Mouse (Mus musculus): ENCODE measurements at regions not wholly inside any gene's neighbourhood (a gene's known extent, or its start where the extent isn't known, plus 50 kb on each side); places are given as distances from the start of the nearest gene placed in this dataset.

- Histone ChIP-seq H3K27ac (ENCODE audit: insufficient read depth, low read length) (no peak overlapping the region), H3K4me1 (ENCODE audit: control insufficient read depth, insufficient read depth, low read length) (no peaks in the 10 kb centered on the region), H3K4me3 (ENCODE audit: insufficient read depth, low read length) (no peak overlapping the region)
- no peak for TF ChIP-seq POLR2A (IDR thresholded peaks at IDR 0.05; ENCODE audit: low read depth, low read length)
- no peak for TF ChIP-seq CTCF (IDR thresholded peaks at IDR 0.05; ENCODE audit: borderline replicate concordance, insufficient read depth, low read length)
Measured at GRCm38 (mm10) chr5:90164434-90164833, 59.4 kb downstream of the Cox18 start.

- H3K4me1 ChIP-seq (ENCODE audit: control insufficient read depth, insufficient read depth, low read length), result no peaks in the 10 kb centered on the region
- H3K4me3 ChIP-seq (ENCODE audit: insufficient read depth, low read length), result no peak overlapping the region
- H3K27ac ChIP-seq (ENCODE audit: insufficient read depth, low read length), result no peak overlapping the region
- TF ChIP-seq CTCF (IDR thresholded peaks at IDR 0.05; ENCODE audit: borderline replicate concordance, insufficient read depth, low read length), result no peak
- no peak for TF ChIP-seq POLR2A (IDR thresholded peaks at IDR 0.05; ENCODE audit: low read depth, low read length)
Measured at GRCm38 (mm10) chr5:90163033-90163859, 60.6 kb downstream of the Cox18 start.

DNA sequence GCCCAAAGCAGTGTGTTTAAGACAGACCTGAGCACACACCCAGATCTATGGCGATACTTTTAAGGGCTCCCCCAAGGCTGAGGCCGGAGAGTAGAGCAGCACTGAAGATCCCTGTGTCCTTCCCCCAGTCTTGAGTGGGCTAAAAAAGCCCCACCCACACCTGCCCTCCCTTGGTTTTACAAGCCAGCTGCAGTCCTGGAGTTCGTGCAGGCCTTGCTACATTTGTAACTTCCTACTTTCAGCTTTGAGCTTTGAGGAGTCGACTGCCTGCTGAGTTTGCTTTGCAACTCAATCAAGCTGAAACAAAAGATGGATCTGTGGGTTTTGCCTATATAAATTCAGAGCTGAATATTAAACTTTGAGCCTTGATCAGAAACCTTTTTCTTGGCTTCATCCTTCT, 63.5 kb downstream of the Cox18 start:
- Histone ChIP-seq H3K4me1 (ENCODE audit: control insufficient read depth, insufficient read depth, low read length) (no peaks in the 10 kb centered on the region), H3K4me3 (ENCODE audit: insufficient read depth, low read length) (no peak overlapping the region), H3K27ac (ENCODE audit: insufficient read depth, low read length) (no peak overlapping the region)
- TF ChIP-seq CTCF (IDR thresholded peaks at IDR 0.05; ENCODE audit: borderline replicate concordance, insufficient read depth, low read length) (no peak), POLR2A (IDR thresholded peaks at IDR 0.05; ENCODE audit: low read depth, low read length) (no peak)

GRCm38 (mm10) chr5:90156522-90156921, 67.3 kb downstream of the Cox18 start:
- TF ChIP-seq CTCF (IDR thresholded peaks at IDR 0.05; ENCODE audit: borderline replicate concordance, insufficient read depth, low read length) (no peak), POLR2A (IDR thresholded peaks at IDR 0.05; ENCODE audit: low read depth, low read length) (no peak)
- no peak overlapping the region for H3K27ac ChIP-seq (ENCODE audit: insufficient read depth, low read length)
- no peak overlapping the region for H3K4me3 ChIP-seq (ENCODE audit: insufficient read depth, low read length)
- H3K4me1 ChIP-seq (ENCODE audit: control insufficient read depth, insufficient read depth, low read length), result no peaks in the 10 kb centered on the region

- TF ChIP-seq POLR2A (IDR thresholded peaks at IDR 0.05; ENCODE audit: low read depth, low read length), result no peak
- H3K4me1 ChIP-seq (ENCODE audit: control insufficient read depth, insufficient read depth, low read length), result no peaks in the 10 kb centered on the region
Measured at GRCm38 (mm10) chr5:90149611-90150532, 73.9 kb downstream of the Cox18 start.

GRCm38 (mm10) chr5:90135971-90136370, 87.8 kb downstream of the Cox18 start:
- TF ChIP-seq CTCF (IDR thresholded peaks at IDR 0.05; ENCODE audit: borderline replicate concordance, insufficient read depth, low read length) (no peak), POLR2A (IDR thresholded peaks at IDR 0.05; ENCODE audit: low read depth, low read length) (no peak)
- no peak overlapping the region for H3K4me3 ChIP-seq (ENCODE audit: insufficient read depth, low read length)
- no peak overlapping the region for H3K27ac ChIP-seq (ENCODE audit: insufficient read depth, low read length)
- H3K4me1 ChIP-seq (ENCODE audit: control insufficient read depth, insufficient read depth, low read length), result no peaks in the 10 kb centered on the region

More at GRCm38 (mm10) chr5:90149611-90150532, 73.9 kb downstream of the Cox18 start:
- no peak overlapping the region for H3K27ac ChIP-seq (ENCODE audit: insufficient read depth, low read length)
- no peak overlapping the region for H3K4me3 ChIP-seq (ENCODE audit: insufficient read depth, low read length)

GRCm38 (mm10) chr5:90107036-90107435, 116.8 kb downstream of the Cox18 start:
- H3K4me3 ChIP-seq (ENCODE audit: insufficient read depth, low read length), result no peak overlapping the region
- TF ChIP-seq POLR2A (IDR thresholded peaks at IDR 0.05; ENCODE audit: low read depth, low read length) (no peak), CTCF (IDR thresholded peaks at IDR 0.05; ENCODE audit: borderline replicate concordance, insufficient read depth, low read length) (no peak)
- H3K27ac ChIP-seq (ENCODE audit: insufficient read depth, low read length), result no peak overlapping the region
- H3K4me1 ChIP-seq (ENCODE audit: control insufficient read depth, insufficient read depth, low read length), result no peaks in the 10 kb centered on the region

DNA sequence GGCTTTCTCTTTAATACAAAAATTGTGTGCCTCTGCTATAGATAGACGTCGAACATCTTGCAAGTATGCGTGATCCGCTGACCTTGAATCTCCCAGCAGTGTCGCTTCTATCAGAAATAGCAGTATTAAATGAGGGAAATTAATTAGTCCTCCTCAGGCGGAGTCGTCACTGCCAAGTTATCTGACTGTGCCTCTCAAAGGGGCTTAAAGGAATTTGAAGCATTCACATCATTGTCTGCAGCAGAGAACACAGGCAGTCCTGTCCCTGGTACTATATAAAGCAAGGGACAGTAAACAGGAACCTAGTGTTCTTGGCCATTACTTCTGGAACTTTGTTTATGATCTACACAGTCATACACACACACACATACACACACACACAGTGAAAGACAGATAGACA, 119.1 kb downstream of the Cox18 start:
- Histone ChIP-seq H3K27ac (ENCODE audit: insufficient read depth, low read length) (no peak overlapping the region), H3K4me1 (ENCODE audit: control insufficient read depth, insufficient read depth, low read length) (no peaks in the 10 kb centered on the region), H3K4me3 (ENCODE audit: insufficient read depth, low read length) (no peak overlapping the region)
- TF ChIP-seq POLR2A (IDR thresholded peaks at IDR 0.05; ENCODE audit: low read depth, low read length) (no peak), CTCF (IDR thresholded peaks at IDR 0.05; ENCODE audit: borderline replicate concordance, insufficient read depth, low read length) (no peak)

DNA sequence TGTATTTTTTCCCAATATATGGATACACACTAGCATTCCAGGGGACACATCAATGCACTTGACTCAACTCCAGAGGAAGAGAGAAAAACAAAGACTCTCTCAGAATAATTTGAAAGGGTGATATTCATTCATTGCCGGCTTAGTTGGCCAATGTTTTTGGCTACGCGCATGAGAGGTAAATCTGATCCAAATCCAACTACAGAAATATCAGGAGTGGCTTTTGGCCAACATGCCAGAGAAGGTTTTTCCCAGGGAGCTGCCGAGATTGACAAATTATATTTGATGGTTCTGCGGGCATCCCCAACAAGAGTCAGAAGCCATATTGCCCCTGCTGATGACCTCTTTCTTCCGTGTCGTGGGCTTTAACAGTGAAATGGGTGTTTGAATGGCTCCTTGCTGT, 135.3 kb downstream of the Cox18 start:
- no peak for TF ChIP-seq CTCF (IDR thresholded peaks at IDR 0.05; ENCODE audit: borderline replicate concordance, insufficient read depth, low read length)
- no peak for TF ChIP-seq POLR2A (IDR thresholded peaks at IDR 0.05; ENCODE audit: low read depth, low read length)
- Histone ChIP-seq H3K4me1 (ENCODE audit: control insufficient read depth, insufficient read depth, low read length) (no peaks in the 10 kb centered on the region), H3K27ac (ENCODE audit: insufficient read depth, low read length) (no peak overlapping the region)

DNA sequence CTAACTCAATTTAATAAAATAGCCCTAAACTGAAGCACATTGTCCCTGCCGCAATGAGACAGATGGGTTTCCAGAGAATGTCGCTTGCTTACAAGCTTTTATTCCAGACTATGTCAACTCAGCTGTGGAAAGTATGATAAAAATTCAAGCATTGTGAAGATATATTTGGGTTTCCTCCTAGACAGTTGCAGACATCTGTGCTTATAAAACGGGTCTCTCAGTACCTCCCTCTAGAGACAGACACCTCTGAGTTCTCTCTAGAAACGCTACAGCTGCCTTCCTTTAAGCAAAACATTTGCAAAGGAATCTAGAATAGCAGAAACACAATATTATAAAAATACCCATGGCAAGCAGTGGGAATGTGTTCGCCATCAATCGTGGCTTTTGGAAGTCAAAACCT, 137.3 kb downstream of the Cox18 start:
- H3K27ac ChIP-seq (ENCODE audit: insufficient read depth, low read length), result no peak overlapping the region
- TF ChIP-seq POLR2A (IDR thresholded peaks at IDR 0.05; ENCODE audit: low read depth, low read length) (no peak), CTCF (IDR thresholded peaks at IDR 0.05; ENCODE audit: borderline replicate concordance, insufficient read depth, low read length) (no peak)
- no peaks in the 10 kb centered on the region for H3K4me1 ChIP-seq (ENCODE audit: control insufficient read depth, insufficient read depth, low read length)
- no peak overlapping the region for H3K4me3 ChIP-seq (ENCODE audit: insufficient read depth, low read length)

More for the DNA sequence above, 135.3 kb downstream of the Cox18 start:
- H3K4me3 ChIP-seq (ENCODE audit: insufficient read depth, low read length), result no peak overlapping the region

Measured in embryonic fibroblast, embryonic 13.5 days (primary cell).